Mouse (Mus musculus) small intestine, adult 2 months (tissue): ENCODE data around the gene Ruvbl2. TPM values are rescaled to one million over a fixed set of nuclear protein-coding genes. Genes with fewer than 3 reads are reported as not detected.
"Not testable (repeated sequence)": the region's sequence is repeated elsewhere in the genome, so short reads cannot be mapped to it uniquely, and the experiment has no call there.

ENCODE experiments used
- H3K27ac ChIP-seq: fragments of 200-500 bp; 2 replicates; pipeline ENCODE4 v1.5.1; 2012; ENCODE audit warnings: low read depth, low read length, control low read depth, inconsistent platforms; ENCODE audit not compliant: insufficient read depth
- H3K27me3 ChIP-seq: fragments of 200-500 bp; 2 replicates; pipeline ENCODE4 v1.6.1; 2012; ENCODE audit warnings: mild to moderate bottlenecking, moderate library complexity, low read length, inconsistent platforms; ENCODE audit not compliant: control insufficient read depth, insufficient read depth
- H3K36me3 ChIP-seq: fragments of 200-500 bp; 2 replicates; pipeline ENCODE4 v1.6.1; 2012; ENCODE audit warnings: mild to moderate bottlenecking, low read length, control low read depth, inconsistent platforms; ENCODE audit not compliant: control insufficient read depth, insufficient read depth
- H3K4me1 ChIP-seq: fragments of 200-500 bp; 2 replicates; pipeline ENCODE4 v1.6.1; 2012; ENCODE audit warnings: low read length, inconsistent platforms, mixed read lengths; ENCODE audit not compliant: control insufficient read depth, insufficient read depth, insufficient read length
- H3K4me3 ChIP-seq: fragments of 200-500 bp; 2 replicates; pipeline ENCODE4 v1.5.1; 2012; ENCODE audit warnings: low read depth, mild to moderate bottlenecking, control low read depth, inconsistent platforms, low read length, moderate library complexity
- CTCF ChIP-seq: fragments of 200-500 bp; IDR thresholded peaks from 2 replicates; pipeline ENCODE4 v1.5.1; 2012; ENCODE audit warnings: low read depth, mild to moderate bottlenecking, control low read depth, inconsistent platforms, low read length, moderate library complexity, mixed read lengths; ENCODE audit not compliant: insufficient replicate concordance, insufficient read length; ENCODE audit errors: extremely low read depth
- POLR2A ChIP-seq: fragments of 200-500 bp; IDR thresholded peaks from 2 replicates; pipeline ENCODE4 v1.6.1; 2012; ENCODE audit warnings: low read depth, mild to moderate bottlenecking, control low read depth, inconsistent platforms, low read length, moderate library complexity
- WGBS: fragments of 180-500 bp; shearing (Covaris S2); methylation state at CpG from one replicate; pipeline ENCODE4 v1.1.7; 2018; 5-methylcytosine and 5-hydroxymethylcytosine counted together
- polyA plus RNA-seq: library from polyadenylated mRNA; depleted of rRNA; stranded (reverse); fragments of >200 nt; gene quantifications from 2 replicates; pipeline ENCODE4 v1.2.3, GENCODE M21; 2012

Ruvbl2 gene
- polyA plus RNA-seq, 1 experiment: 54.3 TPM

- Histone ChIP-seq H3K27ac (no peak overlapping the region), H3K4me3 (peak overlapping the region; percentile 81), H3K27me3 (no peaks in the 10 kb centered on the region), H3K4me1 (peaks cover 9% of the 10 kb centered on the region), H3K36me3 (peaks cover 13% of the 10 kb centered on the region)
- TF ChIP-seq CTCF (no peak), POLR2A (no peak)
- 73% methylated on average over 9 of the region's 9 CpGs for WGBS
These were observed 27.7 kb upstream of the Ruvbl2 start for GRCm38 (mm10) chr7:45465549-45465948.

GRCm38 (mm10) chr7:45465112-45465511 is 27.2 kb upstream of the Ruvbl2 start:
- 95% methylated on average over 12 of the region's 12 CpGs for WGBS

DNA sequence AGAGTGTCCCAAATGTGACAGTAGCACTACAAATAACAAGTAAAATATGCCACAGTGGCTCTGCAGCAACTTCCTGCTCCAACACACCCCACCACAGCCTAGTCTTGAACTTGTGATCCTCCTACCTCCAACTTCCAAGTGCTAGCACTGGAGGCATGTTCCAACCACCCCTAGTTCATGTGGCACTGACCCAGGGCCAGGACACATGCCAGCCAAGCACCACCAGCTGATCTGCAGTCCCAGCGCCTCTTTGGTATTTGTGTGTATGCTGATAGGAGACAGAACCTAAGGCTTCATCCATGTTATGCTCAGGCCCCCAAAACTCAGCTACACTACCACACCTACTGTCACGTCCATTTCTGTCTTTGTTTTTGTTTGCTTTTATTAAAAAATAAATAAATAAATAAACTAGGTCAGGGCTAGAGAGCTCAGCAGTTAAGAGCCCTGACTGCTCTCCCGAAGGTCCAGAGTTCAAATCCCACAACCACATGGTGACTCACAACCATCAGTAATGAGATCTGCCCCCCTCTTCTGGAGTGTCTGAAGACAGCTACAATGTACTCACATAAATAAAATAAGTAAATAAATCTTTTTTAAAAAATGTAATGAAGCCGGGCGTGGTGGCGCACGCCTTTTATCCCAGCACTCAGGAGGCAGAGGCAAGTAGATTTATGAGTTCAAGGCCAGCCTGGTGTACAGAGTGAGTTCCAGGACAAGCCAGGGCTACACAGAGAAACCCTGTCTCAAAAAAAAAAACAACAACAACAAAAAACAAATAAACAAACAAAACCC is 26.3 kb upstream of the Ruvbl2 start:
- H3K27me3 ChIP-seq: no peaks in the 10 kb centered on the region
- H3K4me1 ChIP-seq: peaks cover 16% of the 10 kb centered on the region
- WGBS: 91% methylated on average over 7 of the region's 7 CpGs
- TF ChIP-seq POLR2A (no peak), CTCF (no peak)
- H3K36me3 ChIP-seq: peaks cover 13% of the 10 kb centered on the region
- no peak overlapping the region for H3K27ac ChIP-seq
- no peak overlapping the region for H3K4me3 ChIP-seq

More at GRCm38 (mm10) chr7:45465112-45465511, 27.2 kb upstream of the Ruvbl2 start:
- TF ChIP-seq POLR2A (no peak), CTCF (no peak)
- Histone ChIP-seq H3K27ac (no peak overlapping the region), H3K4me1 (peaks cover 13% of the 10 kb centered on the region), H3K27me3 (no peaks in the 10 kb centered on the region), H3K36me3 (peaks cover 13% of the 10 kb centered on the region), H3K4me3 (no peak overlapping the region)

GRCm38 (mm10) chr7:45462868-45463267 is 25.0 kb upstream of the Ruvbl2 start:
- not testable (repeated sequence) for H3K27me3 ChIP-seq, H3K27ac ChIP-seq, H3K4me3 ChIP-seq
- Histone ChIP-seq H3K4me1 (peaks cover 16% of the 10 kb centered on the region), H3K36me3 (peaks cover 21% of the 10 kb centered on the region)
- WGBS: 70% methylated on average over 4 of the region's 4 CpGs

DNA sequence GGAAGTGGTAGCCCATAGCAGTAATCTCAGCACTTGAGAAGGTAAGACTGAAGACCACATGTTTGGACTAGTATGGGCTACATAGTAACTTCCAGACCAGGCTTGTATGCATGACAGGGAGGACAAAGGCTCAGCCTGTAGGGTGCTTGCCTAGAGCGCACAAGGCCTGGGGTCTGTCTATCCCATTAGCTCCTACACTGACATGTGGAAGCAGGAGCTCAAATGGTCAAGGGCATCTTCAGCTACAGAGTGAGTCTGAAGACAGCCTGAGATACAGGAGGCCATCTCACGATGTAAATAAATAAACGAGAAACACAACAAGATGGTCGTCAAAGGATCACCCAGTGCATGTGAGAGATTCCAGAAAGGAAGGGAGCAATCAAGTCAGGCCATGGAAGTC is 24.4 kb upstream of the Ruvbl2 start:
- no peaks in the 10 kb centered on the region for H3K27me3 ChIP-seq
- peaks cover 18% of the 10 kb centered on the region for H3K4me1 ChIP-seq
- H3K27ac ChIP-seq: no peak overlapping the region
- H3K36me3 ChIP-seq: peaks cover 27% of the 10 kb centered on the region
- TF ChIP-seq POLR2A (no peak), CTCF (no peak)
- H3K4me3 ChIP-seq: no peak overlapping the region
- 85% methylated on average over 4 of the region's 4 CpGs for WGBS

DNA sequence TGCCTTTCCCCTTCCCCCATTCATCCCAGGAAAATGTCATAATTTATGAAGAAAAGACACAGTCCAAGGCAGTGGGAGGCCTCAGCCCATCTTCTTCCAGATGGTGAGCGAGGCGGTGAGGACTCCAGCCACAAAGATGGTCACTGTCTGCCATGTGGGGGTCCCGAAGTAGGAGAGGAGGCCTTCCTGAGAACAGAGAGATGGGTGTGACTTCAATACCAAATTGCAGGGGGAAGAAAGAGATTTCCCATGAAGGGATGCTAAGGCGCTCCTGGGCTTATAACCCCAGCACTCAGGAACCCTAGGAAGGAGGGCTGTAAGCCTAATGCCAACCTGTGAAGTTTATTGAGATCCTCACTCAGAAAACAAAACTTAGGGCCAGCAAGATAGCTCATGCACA is 23.9 kb upstream of the Ruvbl2 start:
- H3K36me3 ChIP-seq: peaks cover 32% of the 10 kb centered on the region
- TF ChIP-seq POLR2A (no peak), CTCF (no peak)
- no peak overlapping the region for H3K4me3 ChIP-seq
- peak overlapping the region; percentile 54; the same call in 1 of the 2 replicates for H3K27ac ChIP-seq
- H3K4me1 ChIP-seq: peaks cover 22% of the 10 kb centered on the region
- no peaks in the 10 kb centered on the region for H3K27me3 ChIP-seq
- WGBS: 91% methylated on average over 4 of the region's 4 CpGs

- 56% methylated on average over 5 of the region's 5 CpGs for WGBS
- TF ChIP-seq POLR2A (no peak), CTCF (no peak)
- Histone ChIP-seq H3K36me3 (peaks cover 33% of the 10 kb centered on the region), H3K27ac (peak overlapping the region; percentile 98), H3K4me3 (peak overlapping the region; percentile 42), H3K27me3 (no peaks in the 10 kb centered on the region), H3K4me1 (peaks cover 22% of the 10 kb centered on the region)
These were observed 23.4 kb upstream of the Ruvbl2 start for GRCm38 (mm10) chr7:45461326-45461725.

- peaks cover 22% of the 10 kb centered on the region for H3K4me1 ChIP-seq
- H3K4me3 ChIP-seq: peak overlapping the region; percentile 42
These were observed 23.0 kb upstream of the Ruvbl2 start for GRCm38 (mm10) chr7:45460860-45461314.

More at GRCm38 (mm10) chr7:45460860-45461314, 23.0 kb upstream of the Ruvbl2 start:
- TF ChIP-seq CTCF: no peak
- no peak for TF ChIP-seq POLR2A
- Histone ChIP-seq H3K27me3 (no peaks in the 10 kb centered on the region), H3K36me3 (peaks cover 33% of the 10 kb centered on the region), H3K27ac (peak overlapping the region; percentile 98)
- WGBS: 5% methylated on average over 13 of the region's 13 CpGs
